Mouse (Mus musculus) stomach, embryonic 14.5 days (tissue): ENCODE results near the gene Ikzf3. TPM values are rescaled to one million over a fixed set of nuclear protein-coding genes. Genes with fewer than 3 reads are reported as not detected.

Experiments
- ATAC-seq: fragments of 200-750 bp; cut with Nextera tagmentation; 2 replicates; pipeline ENCODE4 v1.8.0; 2017; ENCODE audit warnings: low read depth, moderate TSS enrichment; ENCODE audit not compliant: insufficient number of reproducible peaks, insufficient read depth, low FRiP score
- H3K27ac ChIP-seq: fragments of 300-500 bp; sonication (generic); 2 replicates; pipeline ENCODE4 v1.5.1; 2014; ENCODE audit warnings: mild to moderate bottlenecking, low read length, moderate library complexity, mixed read lengths
- H3K27me3 ChIP-seq: fragments of 300-500 bp; sonication (generic); 2 replicates; pipeline ENCODE4 v1.6.1; 2014; ENCODE audit warnings: low read length, control low read depth, mixed read lengths; ENCODE audit not compliant: control insufficient read depth, insufficient read depth
- H3K36me3 ChIP-seq: fragments of 300-500 bp; sonication (generic); 2 replicates; pipeline ENCODE4 v1.6.1; 2014; ENCODE audit warnings: mild to moderate bottlenecking, control low read depth, low read length, moderate library complexity, mixed read lengths; ENCODE audit not compliant: control insufficient read depth, insufficient read depth
- H3K4me1 ChIP-seq: fragments of 300-500 bp; sonication (generic); 2 replicates; pipeline ENCODE4 v1.6.1; 2014; ENCODE audit warnings: low read length, control low read depth, mixed read lengths; ENCODE audit not compliant: control insufficient read depth, insufficient read depth
- H3K4me2 ChIP-seq: fragments of 300-500 bp; sonication (generic); replicated peaks from 2 replicates; pipeline ENCODE4 v1.6.1; 2014; ENCODE audit warnings: low read depth, low read length, control low read depth
- H3K4me3 ChIP-seq: fragments of 300-500 bp; sonication (generic); 2 replicates; pipeline ENCODE4 v1.5.1; 2014; ENCODE audit warnings: low read depth, low read length, control low read depth
- H3K9ac ChIP-seq: fragments of 300-500 bp; sonication (generic); replicated peaks from 2 replicates; pipeline ENCODE4 v1.6.1; 2014; ENCODE audit warnings: low read depth, mild to moderate bottlenecking, control low read depth, low read length, moderate library complexity, mixed read lengths
- H3K9me3 ChIP-seq: fragments of 300-500 bp; sonication (generic); 2 replicates; pipeline ENCODE4 v1.6.1; 2016; ENCODE audit warnings: low read depth, low read length, control low read depth; ENCODE audit not compliant: control insufficient read depth
- WGBS: fragments of 180-500 bp; shearing (Covaris S2); extraction: QIAGEN DNeasy Blood & Tissue Kit; methylation state at CpG from one replicate; pipeline ENCODE4 v1.1.7; 2014; 5-methylcytosine and 5-hydroxymethylcytosine counted together
- polyA plus RNA-seq: library from polyadenylated mRNA; unstranded; fragments of >200 nt; fragmentation: Nextera tagmentation; extraction: Ambion mirVana; gene quantifications from 2 replicates; pipeline ENCODE4 v1.2.1, GENCODE M21; 2014

Ikzf3 gene
- polyA plus RNA-seq, 1 experiment from 2014 or later, result 0.23 TPM

DNA sequence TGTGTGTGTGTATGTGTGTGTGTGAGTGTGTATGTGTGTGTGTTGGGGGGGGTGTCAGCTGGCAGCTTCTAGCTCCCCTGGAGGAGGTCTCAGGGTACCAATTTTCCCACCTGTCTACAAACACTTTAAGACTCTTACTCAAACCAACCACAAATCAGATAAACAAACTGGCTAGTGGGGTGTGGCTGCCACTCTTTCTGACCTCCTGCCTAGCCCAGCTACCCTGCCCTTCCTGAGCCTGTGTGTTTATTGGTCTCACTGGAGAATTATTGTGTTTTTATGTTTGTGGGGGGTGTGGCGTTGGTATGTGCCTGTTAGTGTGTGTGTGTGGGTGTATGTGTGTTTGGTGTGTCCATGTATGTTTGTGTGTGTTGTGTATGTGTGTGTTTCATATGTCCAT is 128.8 kb downstream of the Ikzf3 start:
- H3K9me3 ChIP-seq, result no peaks in the 10 kb centered on the region
- 68% methylated on average over 1 of the region's 1 CpGs for WGBS
- H3K4me3 ChIP-seq, result no peak overlapping the region
- no peak overlapping the region for H3K4me2 ChIP-seq
- no peak for ATAC-seq
- no peak overlapping the region for H3K9ac ChIP-seq
- H3K27me3 ChIP-seq, result no peaks in the 10 kb centered on the region
- H3K4me1 ChIP-seq, result peaks cover 30% of the 10 kb centered on the region
- no peak overlapping the region for H3K27ac ChIP-seq
- H3K36me3 ChIP-seq, result peaks cover 16% of the 10 kb centered on the region

Other genes with a start within 250 kb of the Ikzf3 start
- not detected in 2 replicates for gene Neurod2, start 216.4 kb downstream of the Ikzf3 start, polyA plus RNA-seq
- gene Ppp1r1b, start 197.6 kb downstream of the Ikzf3 start, polyA plus RNA-seq, result 8.7 and 10.7 TPM in 2 replicates
- gene Stard3, start 187.7 kb downstream of the Ikzf3 start, polyA plus RNA-seq, result 42.6 and 43.7 TPM in 2 replicates
- 0.27 and 0.36 TPM in 2 replicates for gene Tcap, start 162.2 kb downstream of the Ikzf3 start, polyA plus RNA-seq
- gene Pnmt, start 159.6 kb downstream of the Ikzf3 start, polyA plus RNA-seq, result not detected in 2 replicates
- 12.6 and 13.6 TPM in 2 replicates for gene Pgap3, start 145.5 kb downstream of the Ikzf3 start, polyA plus RNA-seq
- gene Erbb2, start 133.6 kb downstream of the Ikzf3 start, polyA plus RNA-seq, result 48.0 and 50.1 TPM in 2 replicates
- gene Mien1, start 107.0 kb downstream of the Ikzf3 start, polyA plus RNA-seq, result 98.0 and 101 TPM in 2 replicates
- 44.0 and 44.3 TPM in 2 replicates for gene Grb7, start 99.6 kb downstream of the Ikzf3 start, polyA plus RNA-seq
- 0.46 TPM in 1 of 2 replicates, not detected in the other for gene Zpbp2, start 5.1 kb upstream of the Ikzf3 start, polyA plus RNA-seq
- 9.2 and 9.6 TPM in 2 replicates for gene Ormdl3, start 41.3 kb upstream of the Ikzf3 start, polyA plus RNA-seq
- gene Lrrc3c, start 52.3 kb upstream of the Ikzf3 start, polyA plus RNA-seq, result not detected in 2 replicates
- 0.59 and 0.94 TPM in 2 replicates for gene Gm12355, start 79.6 kb upstream of the Ikzf3 start, polyA plus RNA-seq
- gene Gsdma3, start 80.3 kb upstream of the Ikzf3 start, polyA plus RNA-seq, result not detected in 2 replicates
- not detected in 2 replicates for gene Gsdma2, start 100.7 kb upstream of the Ikzf3 start, polyA plus RNA-seq
- 0.12 TPM in 1 of 2 replicates, not detected in the other for gene Gsdma, start 118.3 kb upstream of the Ikzf3 start, polyA plus RNA-seq
- 126 TPM in 2 replicates for gene Psmd3, start 136.5 kb upstream of the Ikzf3 start, polyA plus RNA-seq
- gene Csf3, start 155.2 kb upstream of the Ikzf3 start, polyA plus RNA-seq, result not detected in 2 replicates
- 39.9 and 41.0 TPM in 2 replicates for gene Med24, start 183.4 kb upstream of the Ikzf3 start, polyA plus RNA-seq
- gene Thra, start 194.6 kb upstream of the Ikzf3 start, polyA plus RNA-seq, result 61.4 and 62.9 TPM in 2 replicates
- gene Nr1d1, start 229.3 kb upstream of the Ikzf3 start, polyA plus RNA-seq, result 1.7 and 2.3 TPM in 2 replicates
- gene Msl1, start 249.5 kb upstream of the Ikzf3 start, polyA plus RNA-seq, result 21.6 and 22.3 TPM in 2 replicates